Mouse (Mus musculus): ENCODE measurements around the gene Sh3bp2.

Gene Sh3bp2

DNA sequence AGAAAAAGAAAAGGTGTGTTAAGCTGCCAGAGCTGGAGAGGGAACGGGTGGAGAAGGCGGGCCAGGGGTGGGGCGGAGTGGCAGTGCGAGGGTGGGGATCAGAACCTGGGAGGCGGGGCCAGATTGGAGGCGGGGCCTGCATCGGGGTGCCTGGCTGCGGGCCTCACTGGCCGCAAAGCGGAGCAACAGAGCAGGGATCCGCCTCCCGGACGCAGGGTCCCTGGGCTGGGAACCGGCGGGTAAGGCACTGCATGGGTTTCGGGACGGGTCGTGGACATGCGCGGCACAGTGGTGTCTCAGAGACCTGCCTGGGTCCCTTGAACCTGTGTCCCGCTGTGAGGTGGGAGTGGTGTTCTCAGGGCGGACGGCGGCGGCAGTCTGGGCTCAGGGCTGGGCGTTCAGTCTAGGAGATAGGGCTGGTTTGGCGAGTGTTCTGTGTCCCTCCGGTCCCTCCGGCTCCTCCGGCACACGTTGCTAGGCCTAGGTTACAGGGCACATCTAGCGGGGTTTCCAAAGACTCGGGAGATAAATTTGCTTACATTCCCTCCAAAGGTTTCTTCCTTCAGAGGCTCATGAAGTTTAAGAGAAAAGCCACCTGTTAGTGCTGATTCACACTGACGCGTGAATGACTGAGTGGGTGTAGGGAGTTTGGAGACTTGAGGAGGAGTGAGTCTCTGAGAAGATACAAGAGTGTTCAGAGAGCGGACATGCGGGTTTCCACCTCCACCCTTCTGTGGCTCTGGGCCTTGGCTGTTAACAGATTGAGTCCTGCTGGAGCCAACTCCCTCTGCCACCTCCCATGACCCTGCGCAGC, at the start of gene Sh3bp2:
Sh3bp2 (plus strand) TSS at position 176 of the 814 bp plus-strand sequence.
- DNase-seq (ENCODE audit: low spot score), result peak; percentile 92

DNA sequence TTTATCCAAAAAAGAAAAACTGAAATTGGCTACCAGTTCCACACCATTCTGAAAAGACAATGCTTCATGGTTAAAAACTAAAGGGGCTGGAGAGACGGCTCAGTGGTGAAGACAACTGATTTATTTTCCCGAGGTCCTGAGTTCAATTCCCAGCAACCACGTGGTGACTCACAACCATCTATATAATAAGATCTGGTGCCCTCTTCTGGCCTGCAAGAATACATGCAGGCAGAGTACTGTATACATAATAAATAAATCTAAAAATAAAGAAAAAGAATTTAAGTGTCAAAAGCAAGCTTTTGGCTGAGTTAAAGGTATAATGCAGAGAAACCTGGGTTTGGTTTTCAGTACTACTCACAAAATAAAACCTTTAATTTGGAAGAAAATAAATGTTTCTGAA, 44.7 kb upstream of the Sh3bp2 start:
- no peak for DNase-seq (ENCODE audit: low spot score)

DNA sequence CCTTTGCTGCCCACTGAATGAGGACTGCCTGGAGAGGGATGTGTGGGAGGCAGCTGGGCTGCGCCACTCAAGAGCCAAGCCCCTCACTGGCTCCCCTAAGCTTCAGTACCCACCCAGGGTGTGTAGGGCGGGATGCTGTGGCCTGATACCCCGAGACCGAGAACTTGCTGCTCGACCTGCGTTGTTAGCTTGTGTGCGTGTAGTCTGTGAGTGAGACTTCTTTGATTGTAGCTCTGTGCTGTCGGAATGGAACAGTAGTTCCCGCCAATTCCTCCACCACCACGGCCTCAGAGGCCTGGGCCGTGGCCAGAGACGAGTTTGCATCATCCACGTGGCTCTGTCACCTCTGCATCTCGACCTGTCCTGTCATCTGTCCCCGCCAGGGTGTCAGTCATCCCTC, 39.9 kb upstream of the Sh3bp2 start:
- no peak for DNase-seq (ENCODE audit: low spot score)

DNA sequence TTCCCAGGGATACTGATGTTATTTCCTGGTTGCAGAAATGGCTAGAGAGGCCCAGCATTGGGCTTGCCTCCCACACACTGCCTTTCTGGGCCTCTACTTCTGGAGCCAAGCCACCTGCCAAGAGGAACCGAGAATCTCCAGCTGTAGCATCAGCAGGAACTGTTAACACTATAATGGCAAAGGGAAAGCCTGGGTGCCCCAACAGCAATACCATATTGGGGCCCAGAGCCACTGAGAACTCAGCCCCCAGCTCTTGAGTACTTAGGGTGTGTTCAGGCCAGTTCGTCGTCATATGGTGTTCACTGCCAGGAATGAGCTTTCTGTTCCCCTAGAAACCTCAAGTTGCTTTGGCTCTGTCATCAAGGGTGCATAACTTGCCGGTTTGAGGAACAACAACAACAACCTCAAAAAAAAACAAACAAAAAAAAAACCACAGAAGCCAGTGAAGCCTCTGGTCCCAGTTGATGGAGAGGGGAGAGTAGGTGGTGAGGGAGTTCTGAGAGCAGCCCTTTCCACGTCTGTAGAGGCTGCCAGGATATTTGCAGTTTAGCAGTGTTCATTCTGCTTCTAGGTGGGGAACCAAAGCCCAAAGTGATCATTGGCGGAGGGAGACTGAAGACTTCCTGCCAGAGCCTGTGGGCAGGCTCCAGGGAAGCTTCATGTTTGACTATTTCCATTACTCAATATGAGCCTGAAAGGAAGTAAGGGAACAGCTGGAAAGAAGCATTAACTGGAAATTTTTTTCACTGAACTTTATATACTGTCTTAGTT, 38.1 kb upstream of the Sh3bp2 start:
- no peak for DNase-seq (ENCODE audit: low spot score)

DNA sequence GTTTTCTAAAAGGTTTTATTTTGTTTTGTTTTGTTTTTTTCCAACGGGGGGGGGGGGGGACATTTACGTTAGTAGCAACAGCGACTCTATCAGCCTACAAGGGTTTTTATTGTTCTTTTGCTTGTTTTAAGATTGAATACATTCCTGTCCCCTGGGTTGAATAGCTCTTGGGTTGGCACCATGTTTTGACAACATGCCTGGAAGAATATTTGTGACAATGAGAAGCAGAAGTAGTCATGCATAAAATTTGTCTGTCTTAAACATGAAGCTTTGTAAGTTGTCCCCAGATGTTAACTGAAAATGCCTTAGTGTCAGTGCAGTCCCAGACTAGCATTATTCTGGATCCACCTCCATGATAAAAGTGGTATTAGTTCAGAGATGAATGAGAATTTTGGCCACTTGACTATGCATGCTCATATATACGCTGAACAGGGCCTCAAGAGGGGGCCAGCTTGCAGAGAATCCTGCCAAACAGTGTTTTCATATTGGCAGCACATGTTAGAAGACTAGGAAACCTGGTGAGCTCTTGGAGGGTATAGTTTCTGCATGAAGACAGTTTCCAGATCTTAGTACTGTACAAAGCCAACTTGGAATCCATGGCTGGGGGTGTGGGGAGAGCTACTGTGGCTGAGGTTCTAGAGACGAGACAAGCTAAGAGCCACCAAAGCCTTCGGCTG, 36.8 kb upstream of the Sh3bp2 start:
- DNase-seq (ENCODE audit: low spot score), result no peak

DNA sequence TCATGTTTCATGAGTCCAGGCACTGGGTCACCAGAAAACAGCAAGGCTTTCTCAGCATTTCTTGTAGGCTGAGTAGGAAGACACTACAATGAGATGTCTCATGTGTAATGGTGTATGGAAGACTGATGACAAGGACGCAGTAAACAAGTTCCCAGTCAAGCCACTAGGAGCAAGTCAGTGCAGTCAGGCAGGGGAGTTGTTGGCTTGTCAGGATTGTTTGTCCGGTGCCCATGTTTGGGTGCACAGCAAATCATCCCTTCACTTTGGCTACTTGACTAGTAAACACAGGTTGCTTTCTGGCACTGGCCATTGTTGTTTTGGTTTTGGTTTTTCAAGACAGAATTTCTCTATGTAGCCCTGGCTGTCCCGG, 36.2 kb upstream of the Sh3bp2 start:
- DNase-seq (ENCODE audit: low spot score), result no peak

DNA sequence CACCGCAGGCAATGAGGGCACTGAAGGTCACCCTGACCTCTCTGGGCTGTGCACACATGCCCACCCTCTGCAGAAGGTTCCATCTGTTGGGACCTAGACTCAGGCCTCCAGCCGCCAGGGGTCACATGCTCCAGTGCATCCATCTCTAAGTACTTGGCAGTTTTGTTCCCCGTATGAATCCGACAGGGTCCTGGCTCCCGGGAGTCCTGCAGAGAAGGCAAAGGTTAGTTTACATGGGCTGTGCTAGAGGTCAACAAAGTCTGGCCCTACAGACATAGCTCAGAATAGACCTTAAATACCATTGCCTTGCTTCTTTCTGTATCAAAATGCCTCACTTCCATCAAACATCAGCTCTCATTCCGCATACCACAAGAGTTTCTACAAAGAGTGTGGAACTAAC, 28.9 kb upstream of the Sh3bp2 start:
- DNase-seq (ENCODE audit: low spot score), result no peak

DNA sequence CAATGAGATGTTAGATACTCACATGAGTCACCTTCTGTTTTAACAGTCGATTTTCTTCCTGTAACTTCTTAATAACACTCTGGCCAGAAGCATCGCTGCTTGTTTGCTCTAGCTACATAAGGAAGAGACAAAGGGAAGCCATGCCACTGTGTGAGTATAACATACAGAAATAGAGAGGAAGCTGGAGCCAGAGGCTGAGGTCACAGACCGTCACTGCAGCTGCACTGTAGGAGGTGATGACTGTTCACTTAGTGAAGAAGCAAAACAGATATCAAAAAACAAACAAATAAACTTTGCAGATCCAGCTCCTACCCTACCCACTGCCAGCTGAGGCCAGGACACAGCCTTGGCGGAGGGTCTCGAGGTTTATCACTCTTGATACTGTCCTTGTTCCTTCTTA, 24.8 kb upstream of the Sh3bp2 start:
- DNase-seq (ENCODE audit: low spot score), result no peak

DNA sequence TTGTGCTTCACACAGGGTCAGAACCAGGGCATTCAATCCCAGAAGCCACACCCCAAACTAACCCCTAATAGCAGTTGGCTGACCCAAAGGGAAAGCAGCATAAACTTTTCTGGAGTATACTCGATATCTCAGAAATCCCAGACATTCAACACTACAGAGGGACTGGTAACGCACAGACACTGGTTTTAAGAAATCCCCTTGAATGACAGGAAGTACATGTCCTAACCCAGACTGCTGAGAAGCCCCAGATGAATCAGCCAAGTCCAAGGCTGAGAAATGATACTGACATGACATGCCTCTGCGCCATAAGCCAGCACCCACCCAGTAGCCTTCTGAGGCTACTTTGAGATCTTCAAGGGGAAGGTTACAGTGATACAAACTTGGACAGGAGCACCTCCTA, 24.1 kb upstream of the Sh3bp2 start:
- DNase-seq (ENCODE audit: low spot score), result no peak

DNA sequence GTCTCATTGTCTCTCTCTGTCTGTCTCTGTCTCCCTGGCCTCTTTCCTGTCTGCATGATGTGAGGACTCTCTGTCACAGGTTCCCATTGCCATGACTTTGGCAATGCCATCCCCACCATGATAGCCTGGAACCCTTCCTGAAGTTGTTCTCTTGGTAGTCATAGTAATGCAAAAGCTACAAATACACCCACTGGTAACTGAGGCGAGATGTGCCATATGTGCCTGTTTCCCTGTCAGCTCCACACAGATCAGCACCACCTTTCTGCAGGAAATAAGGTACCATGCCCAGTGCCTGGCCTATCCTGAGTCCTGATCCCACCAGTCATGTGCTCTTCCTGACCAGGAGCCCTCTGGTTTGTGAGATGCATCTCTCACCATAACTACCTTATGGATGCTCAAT, 23.2 kb upstream of the Sh3bp2 start:
- no peak for DNase-seq (ENCODE audit: low spot score)

DNA sequence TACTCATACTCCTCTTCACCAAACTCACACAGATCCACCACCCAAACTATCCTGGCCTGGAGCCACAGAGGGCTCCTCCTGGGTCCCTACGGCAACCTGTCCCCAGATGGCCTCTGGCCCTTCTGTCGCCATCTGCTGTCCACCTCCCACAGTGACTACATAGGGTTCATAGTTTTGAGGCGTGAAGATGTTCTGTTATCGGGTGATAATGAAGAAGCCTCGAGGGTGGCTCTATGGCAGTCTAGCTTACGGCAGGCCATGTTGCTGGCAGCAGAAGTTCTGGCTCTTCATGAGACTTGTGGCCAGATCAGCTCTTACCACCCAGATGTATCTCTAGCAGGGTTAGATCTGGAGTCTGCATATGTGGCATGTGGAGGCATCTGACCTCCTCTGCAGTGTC, 22.8 kb upstream of the Sh3bp2 start:
- DNase-seq (ENCODE audit: low spot score), result no peak

DNA sequence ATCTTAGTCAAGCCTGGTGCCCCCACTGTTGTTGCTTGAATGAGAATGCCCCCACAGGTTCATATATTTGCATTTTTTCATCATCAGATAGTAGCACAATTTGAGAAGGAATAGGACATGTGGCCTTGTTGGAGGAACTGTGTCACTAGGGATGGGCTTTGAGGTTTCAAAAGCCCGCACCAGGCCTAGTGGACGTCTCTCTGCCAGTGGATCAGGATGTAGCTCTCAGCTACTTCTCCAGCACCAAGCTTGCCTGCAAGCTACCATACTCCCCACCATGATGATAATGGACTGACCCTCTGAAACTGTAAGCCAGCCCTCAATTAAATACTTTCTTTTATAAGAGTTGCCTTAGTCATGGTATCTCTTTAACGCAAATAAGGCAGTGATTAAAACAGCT, 13.2 kb upstream of the Sh3bp2 start:
- DNase-seq (ENCODE audit: low spot score), result no peak

DNA sequence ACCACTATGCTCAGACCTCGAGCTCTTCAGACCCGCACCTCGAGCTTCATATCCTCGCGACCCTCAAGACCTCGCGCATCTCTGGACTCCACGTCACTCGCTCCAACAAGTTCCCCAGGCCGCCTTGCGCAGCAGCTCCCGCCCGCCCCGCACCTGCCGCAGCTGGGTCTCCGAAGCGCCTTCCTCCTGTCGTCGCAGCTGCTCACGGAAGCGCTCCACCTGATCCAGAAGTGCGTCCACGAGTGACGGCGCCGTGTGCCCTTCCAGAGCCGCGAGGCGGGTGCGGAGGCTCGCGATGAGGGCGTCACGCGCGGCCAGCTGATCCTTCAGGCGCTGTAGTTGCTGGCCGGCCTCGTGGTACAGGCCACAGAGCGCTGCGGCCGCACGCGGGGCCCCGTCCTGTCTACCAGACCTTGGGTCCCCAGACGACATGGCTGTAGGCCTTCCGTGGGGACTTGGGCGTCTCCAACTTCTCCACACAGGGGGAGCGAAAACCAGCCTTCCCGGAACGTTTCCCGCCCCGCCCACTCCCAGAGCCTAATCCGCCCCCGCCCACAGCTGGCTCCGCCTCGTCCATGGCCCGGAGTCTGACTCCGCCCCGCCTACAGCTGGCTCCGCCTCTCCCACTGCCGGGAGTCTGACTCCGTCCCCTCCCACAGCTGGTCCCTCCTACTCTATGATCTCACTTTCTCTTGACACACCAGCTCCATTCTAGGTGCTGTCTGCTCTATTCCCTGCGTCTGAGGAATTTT, 12.0 kb upstream of the Sh3bp2 start, which contains the start of gene Tnip2:
Tnip2 (minus strand) TSS at position 526 of the 752 bp plus-strand sequence.
- peak; percentile 96 for DNase-seq (ENCODE audit: low spot score)

DNA sequence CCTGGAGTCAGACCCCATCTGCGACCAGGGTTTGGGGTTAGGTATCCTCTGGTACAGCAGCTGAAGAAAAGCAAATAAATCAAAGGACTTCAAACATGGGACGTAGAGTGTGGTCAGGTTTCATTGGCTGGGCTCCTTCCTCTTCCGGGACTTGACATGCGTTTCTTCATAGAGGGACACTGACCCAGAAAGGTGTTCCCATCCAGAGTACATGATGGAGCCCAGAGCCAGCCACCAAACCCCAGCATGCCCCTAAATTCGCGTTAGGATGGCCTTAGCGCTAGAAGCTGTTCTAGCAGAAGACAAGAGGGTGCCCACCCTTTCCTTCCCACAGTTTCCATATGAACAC, 11.4 kb upstream of the Sh3bp2 start:
- DNase-seq (ENCODE audit: low spot score), result no peak

DNA sequence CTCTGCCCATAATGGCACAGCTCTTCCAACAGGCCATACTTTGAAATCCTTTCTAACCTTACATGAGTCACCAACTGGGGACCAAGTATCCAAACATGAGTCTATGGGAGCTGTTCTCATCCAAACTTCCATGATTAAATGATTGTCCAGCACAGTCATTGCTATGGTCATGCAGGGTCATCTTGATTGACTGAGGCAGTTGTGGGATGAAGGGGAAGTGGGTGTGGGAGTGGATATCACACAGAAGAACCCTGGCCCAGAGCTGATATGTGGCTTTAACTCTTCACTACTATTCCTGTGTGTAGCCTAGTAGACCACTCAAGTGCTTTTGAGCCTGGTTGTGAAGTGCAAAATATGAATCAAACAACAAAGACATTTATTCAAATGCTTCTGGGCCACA, 10.5 kb upstream of the Sh3bp2 start:
- DNase-seq (ENCODE audit: low spot score), result no peak

DNA sequence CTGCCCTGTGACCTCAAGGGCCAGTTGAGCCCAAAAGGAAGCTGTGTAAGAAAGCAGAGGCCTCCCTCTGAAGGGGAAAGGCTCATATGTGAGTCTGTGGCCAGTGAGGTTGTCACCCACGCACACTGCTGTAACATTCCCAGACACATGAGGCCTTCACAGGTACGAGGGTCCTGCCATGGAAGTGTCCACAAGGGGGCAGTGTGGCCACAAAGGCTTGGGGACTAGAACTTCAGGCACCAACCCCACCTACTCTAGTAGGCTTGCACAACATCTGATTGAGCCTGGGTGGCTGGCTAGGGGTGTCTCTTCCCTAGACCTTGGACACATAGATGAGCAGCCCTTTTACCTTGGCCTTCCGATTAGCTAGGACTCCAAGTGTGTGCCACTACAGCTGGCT, 7.7 kb upstream of the Sh3bp2 start:
- DNase-seq (ENCODE audit: low spot score), result peak; percentile 82

DNA sequence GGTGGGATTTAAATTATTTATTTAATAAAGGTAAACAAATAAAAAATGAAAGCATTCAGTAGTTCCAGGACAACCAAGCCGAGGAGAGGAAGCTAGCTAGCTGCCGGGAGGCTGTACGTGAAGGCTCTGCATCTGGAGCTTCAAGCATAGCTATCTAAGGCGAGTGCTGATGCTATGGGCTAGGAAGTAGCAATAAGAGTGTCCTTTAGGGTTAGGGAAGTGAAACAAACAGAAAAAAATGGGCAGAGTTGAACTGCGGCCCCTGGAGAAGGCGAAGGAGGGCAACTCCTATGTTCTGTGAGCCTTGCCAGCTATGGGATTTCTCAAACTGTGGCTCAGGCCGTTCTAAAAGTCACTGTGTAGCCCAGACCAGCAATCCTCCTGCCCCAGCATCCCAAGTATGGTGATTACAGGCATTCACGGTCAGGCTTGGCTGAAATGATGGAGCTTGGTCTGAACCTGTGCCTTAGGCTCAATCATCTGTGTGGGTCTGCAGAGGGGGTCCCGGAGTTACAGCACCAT, 6.2 kb upstream of the Sh3bp2 start:
- no peak for DNase-seq (ENCODE audit: low spot score)

DNA sequence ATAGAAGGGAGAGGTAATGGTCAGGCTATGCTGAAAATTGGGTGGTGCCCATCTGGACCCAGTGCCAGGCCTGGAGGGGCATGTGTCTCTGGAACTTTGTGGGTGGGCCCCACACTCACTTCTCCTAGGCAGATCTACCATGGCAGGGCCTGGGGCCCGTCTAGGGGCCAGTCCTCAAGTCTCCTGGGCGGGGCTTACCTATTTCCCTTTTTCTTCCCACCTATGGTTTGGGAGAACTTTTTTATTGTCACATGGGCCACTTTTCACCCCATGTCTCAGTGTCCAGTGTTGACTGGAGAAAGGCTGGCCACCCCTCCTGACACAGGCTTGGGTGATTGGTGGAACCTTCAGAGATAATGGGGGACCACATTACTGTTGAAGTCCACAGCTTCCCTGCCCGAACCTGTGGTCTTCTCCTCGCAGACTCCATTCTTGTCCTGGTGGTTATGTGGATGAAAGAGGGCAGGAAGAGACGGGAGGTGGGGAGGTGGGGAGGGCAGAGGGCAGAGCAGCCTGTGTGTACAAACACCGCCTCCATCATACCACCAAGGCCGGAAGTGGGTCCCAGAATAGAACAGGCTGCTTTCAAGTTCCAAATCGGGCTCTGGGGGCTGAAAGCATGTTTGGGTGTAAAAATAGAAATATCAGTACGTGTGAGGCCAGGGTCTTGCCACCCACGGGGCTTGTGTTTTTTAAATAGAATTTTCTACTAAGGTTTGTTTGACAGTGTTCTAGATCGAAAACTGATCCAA, 5.0 kb upstream of the Sh3bp2 start:
- no peak for DNase-seq (ENCODE audit: low spot score)

DNA sequence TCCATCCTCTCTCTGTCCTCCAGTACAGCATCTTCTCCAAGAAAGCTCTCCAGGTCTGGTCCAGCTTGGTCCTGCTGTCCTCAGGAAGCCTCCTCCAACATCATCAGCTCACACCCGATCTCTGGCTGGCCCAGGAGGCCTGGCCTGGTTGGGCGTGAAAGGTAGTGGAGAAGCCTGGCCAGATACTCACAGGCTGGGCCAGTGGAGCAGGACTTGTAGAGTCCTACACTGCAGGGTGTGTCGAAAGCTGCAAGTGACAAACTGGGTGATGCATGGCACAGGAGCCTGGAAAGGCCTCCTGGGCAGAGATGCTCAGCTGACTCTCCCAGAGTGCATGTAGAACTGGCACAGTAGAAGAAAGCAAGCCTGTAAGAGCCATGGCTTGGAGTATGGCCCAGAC, 4.3 kb upstream of the Sh3bp2 start:
- DNase-seq (ENCODE audit: low spot score), result no peak

DNA sequence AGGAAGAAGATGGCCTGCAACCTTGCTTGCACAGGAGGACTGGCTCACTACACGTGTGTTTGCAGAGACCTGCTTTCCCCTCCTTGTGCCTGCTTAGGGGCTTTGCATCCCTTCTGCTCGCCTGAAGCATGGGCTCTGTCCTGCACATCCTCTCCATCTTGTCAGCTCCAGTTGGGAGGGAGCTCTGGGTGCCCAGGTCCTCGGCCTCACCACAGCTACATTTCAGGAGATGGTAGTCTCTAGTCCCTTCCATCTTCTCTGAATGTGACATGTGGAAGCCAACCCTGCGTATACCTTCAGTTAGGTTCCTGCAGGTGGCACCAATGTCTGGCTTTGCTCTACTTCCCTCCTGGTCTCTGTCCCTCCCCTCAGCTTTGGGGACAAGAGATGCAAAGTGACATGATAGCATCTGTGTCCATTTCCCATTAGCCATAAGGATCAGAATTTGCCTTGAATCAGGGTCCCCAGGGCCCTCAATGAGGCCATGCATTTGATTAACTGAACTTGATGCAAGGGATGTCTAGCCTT, 1.6 kb upstream of the Sh3bp2 start:
- no peak for DNase-seq (ENCODE audit: low spot score)

DNA sequence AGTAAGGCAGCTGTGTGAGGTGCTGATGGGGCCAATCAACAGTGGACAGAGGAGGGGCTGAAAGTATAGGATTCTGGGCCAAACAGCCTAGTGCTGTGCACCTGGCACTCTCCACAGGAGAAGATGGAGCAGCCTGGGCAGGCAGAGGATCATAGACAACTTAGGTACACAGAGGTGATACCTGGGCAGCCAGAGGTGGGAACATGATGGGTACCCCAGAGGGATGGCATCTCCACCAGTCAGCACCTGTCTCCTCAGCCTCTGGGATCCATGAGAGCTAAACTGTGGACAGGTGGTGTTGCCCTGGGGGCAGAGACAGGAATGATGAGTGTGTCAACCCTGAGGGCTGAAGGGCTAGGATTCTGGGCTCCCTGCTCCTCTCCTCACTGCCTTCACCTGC, 1.1 kb upstream of the Sh3bp2 start:
- no peak for DNase-seq (ENCODE audit: low spot score)

Data from embryo, embryonic 10.5 days (tissue).